Mouse (Mus musculus) gastrocnemius, adult 2 months (tissue): ENCODE results near the gene Fibp. TPM values are rescaled to one million over a fixed set of nuclear protein-coding genes. Genes with fewer than 3 reads are reported as not detected.
A peak's percentile ranks its signal among the peaks of the same experiment; 100 is the strongest.

Experiments used
- DNase-seq: peaks from one replicate; pipeline ENCODE4 v3.0.0; 2022
- H3K27ac ChIP-seq: fragments of 200-600 bp; 2 replicates; pipeline ENCODE4 v1.8.1; 2022; ENCODE audit warnings: mild to moderate bottlenecking
- H3K4me3 ChIP-seq: fragments of 200-600 bp; 2 replicates; pipeline ENCODE4 v1.8.1; 2022; ENCODE audit warnings: mild to moderate bottlenecking, moderate library complexity
- CTCF ChIP-seq: fragments of 200-600 bp; IDR thresholded peaks from 2 replicates; pipeline ENCODE4 v1.8.1; 2022; ENCODE audit warnings: antibody characterized with exemption, mild to moderate bottlenecking, moderate library complexity
- intact Hi-C: fragments of 180-260 bp; cut with DNase I; formaldehyde crosslinking; loops from one replicate; pipeline ENCODE4 v1.15.1; 2025
- total RNA-seq, 2 experiments: library from RNA; stranded (reverse); gene quantifications; 2 replicates each; pipeline ENCODE4 v1.2.3; 2021

Fibp gene
- total RNA-seq, 2 experiments from 2014 or later = 33.9 to 35.8 TPM

DNA sequence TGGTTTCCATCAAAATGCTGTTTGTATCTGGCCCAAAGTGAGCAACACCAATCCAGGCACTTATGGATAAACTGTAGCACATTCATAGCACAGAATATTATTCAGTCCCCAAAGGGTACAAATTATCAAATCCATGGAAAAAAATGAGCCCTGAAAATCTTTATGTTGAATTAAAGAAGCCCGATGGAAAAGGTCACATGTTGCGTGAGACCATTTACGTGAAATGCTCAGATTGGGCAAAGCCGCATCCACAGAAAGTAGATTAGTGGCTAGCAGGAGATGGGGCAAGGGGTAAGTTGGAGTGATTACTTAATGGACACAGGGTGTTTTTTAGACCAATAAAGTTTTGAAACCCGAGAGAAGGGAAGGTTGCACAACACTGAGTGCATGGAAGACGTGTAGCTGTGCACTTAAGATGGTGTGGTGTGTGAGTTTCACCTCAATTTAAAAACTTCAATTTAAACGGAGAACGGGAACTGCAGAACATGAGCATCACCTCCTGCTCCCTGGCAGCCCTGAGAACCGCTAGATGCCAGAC lies 16.0 kb upstream of the Fibp start:
- DNase-seq = no peak
- Histone ChIP-seq H3K4me3 (no peak overlapping the region), H3K27ac (no peak overlapping the region)
- intact Hi-C loops = no loop called here
- TF ChIP-seq CTCF = no peak

- intact Hi-C loops = no loop called here
- no peak for DNase-seq
- Histone ChIP-seq H3K4me3 (no peak overlapping the region), H3K27ac (no peak overlapping the region)
- TF ChIP-seq CTCF = no peak
Observed at GRCm38 (mm10) chr19:5444954-5445353, 15.5 kb upstream of the Fibp start.

GRCm38 (mm10) chr19:5445747-5446146 lies 14.7 kb upstream of the Fibp start:
- intact Hi-C loops = no loop called here
- H3K4me3 ChIP-seq = no peak overlapping the region
- H3K27ac ChIP-seq = no peak overlapping the region
- no peak for TF ChIP-seq CTCF
- DNase-seq = no peak

- no peak within 1 kb of the TSS for H3K27ac ChIP-seq
- intact Hi-C loops = no loop called here
- peak within 1 kb of the TSS; percentile 70 for H3K4me3 ChIP-seq
- no peak for TF ChIP-seq CTCF
- peak; percentile 72 for DNase-seq
Observed at GRCm38 (mm10) chr19:5447515-5448353, 12.7 kb upstream of the Fibp start, which contains the start of gene Fosl1. Fosl1 (plus strand) TSS chr19:5447547.

DNA sequence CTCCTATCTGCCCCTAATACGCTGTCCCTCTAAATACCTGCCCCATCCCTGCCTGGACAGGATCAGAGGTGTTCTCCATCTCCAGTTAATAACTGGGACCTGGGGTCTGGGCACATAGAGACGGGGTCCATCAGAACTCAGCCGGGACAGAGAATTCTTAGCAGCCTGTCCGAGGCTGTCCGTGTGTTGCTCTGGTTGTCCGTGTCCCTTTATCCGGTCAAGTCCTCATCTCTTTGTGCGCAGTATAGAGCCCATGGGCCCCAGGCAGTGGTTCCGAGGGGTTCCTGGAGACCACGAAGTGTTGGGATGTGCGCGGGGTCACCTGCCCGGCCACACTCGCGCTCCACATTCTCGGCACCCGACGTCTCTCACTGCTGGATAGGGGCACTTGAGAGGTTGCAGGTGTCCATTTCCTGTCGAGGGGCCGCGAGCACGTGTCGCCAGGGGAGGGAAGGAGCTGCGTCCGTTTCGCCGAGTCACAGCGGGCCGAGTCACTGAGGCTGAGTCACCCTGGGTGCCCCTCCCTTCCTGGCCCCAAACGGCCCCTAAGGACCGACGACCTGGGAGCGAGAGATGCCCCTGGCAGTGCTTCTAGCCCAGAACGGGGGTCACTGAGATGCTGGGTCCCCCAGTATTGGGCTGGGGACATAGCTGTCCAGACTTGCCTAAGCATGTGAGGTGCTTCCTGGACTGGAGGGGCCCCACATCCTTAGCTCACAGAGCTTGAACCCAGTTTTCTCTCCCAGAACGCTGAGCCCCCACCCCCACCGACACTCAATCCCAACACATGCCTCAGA lies 11.9 kb upstream of the Fibp start:
- peak; percentile 43 for DNase-seq
- Histone ChIP-seq H3K4me3 (peak overlapping the region; percentile 70), H3K27ac (no peak overlapping the region)
- no peak for TF ChIP-seq CTCF
- intact Hi-C loops = no loop called here

GRCm38 (mm10) chr19:5449673-5450072 lies 10.7 kb upstream of the Fibp start:
- intact Hi-C loops = no loop called here
- H3K4me3 ChIP-seq = no peak overlapping the region
- TF ChIP-seq CTCF = no peak
- H3K27ac ChIP-seq = no peak overlapping the region
- no peak for DNase-seq

- Histone ChIP-seq H3K27ac (no peak overlapping the region), H3K4me3 (no peak overlapping the region)
- no peak for DNase-seq
- intact Hi-C loops = no loop called here
- TF ChIP-seq CTCF = no peak
Observed at GRCm38 (mm10) chr19:5451766-5452165, 8.6 kb upstream of the Fibp start.

DNA sequence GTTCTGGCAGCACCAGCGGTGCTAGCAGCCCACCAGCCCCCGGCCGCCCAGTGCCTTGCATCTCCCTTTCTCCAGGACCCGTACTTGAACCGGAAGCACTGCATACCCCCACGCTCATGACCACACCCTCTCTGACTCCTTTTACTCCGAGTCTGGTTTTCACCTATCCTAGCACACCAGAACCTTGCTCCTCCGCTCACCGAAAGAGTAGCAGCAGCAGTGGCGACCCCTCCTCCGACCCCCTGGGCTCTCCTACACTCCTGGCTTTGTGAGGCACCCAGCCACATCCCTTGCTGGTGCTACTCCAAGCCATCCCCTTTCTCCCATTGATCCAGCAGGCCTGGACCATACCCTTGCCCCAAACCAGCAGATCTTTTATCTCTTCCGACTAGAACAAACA lies 5.4 kb upstream of the Fibp start:
- no peak for TF ChIP-seq CTCF
- peak overlapping the region; percentile 97 for H3K27ac ChIP-seq
- intact Hi-C loops = no loop called here
- H3K4me3 ChIP-seq = peak overlapping the region; percentile 89
- no peak for DNase-seq

- DNase-seq = no peak
- TF ChIP-seq CTCF = no peak
- intact Hi-C loops = no loop called here
- peak overlapping the region; percentile 89 for H3K4me3 ChIP-seq
- peak overlapping the region; percentile 97 for H3K27ac ChIP-seq
Observed at GRCm38 (mm10) chr19:5455568-5455967, 4.8 kb upstream of the Fibp start.

GRCm38 (mm10) chr19:5456241-5456921 lies 4.0 kb upstream of the Fibp start:
- intact Hi-C loops = no loop called here
- Histone ChIP-seq H3K27ac (peak overlapping the region; percentile 97), H3K4me3 (peak overlapping the region; percentile 89)
- DNase-seq = peak; percentile 43
- no peak for TF ChIP-seq CTCF

GRCm38 (mm10) chr19:5456922-5457745 lies 3.3 kb upstream of the Fibp start:
- DNase-seq = peak; percentile 96
- TF ChIP-seq CTCF = peak; percentile 17; the same call in 1 of the 2 replicates
- intact Hi-C loops = no loop called here
- H3K4me3 ChIP-seq = peak overlapping the region; percentile 89
- H3K27ac ChIP-seq = peak overlapping the region; percentile 97
